9 mouse cellular contexts compared by ENCODE assay signal in genomic region chr4:32560246-32560645, GRCm38 (mm10). TPM values are rescaled to one million over a fixed set of nuclear protein-coding genes. Genes with fewer than 3 reads are reported as not detected.
A peak's percentile ranks its signal among the peaks of the same experiment; 100 is the strongest.
DNase-seq lines count a peak whose midpoint lies in the region; ATAC-seq and TF ChIP-seq lines count a peak whose summit lies in the region.
"Had no signal": no experiment of that assay in that cellular context is flagged by ENCODE, and none has a peak within 500 bp of the region (broad histone marks: within the 10 kb centered on the region; RNA-seq: fewer than 3 reads in every experiment).

No protein-coding gene starts in this region.

- H3K9me3 ChIP-seq in lung, postnatal 0 days (ENCODE audit: low read length) = no peaks in the 10 kb centered on the region

- no peak overlapping the region for H3K4me2 ChIP-seq in lung, postnatal 0 days (replicated peaks; ENCODE audit: low read depth, low read length)

- no peak for TF ChIP-seq CTCF in lung, postnatal 0 days (IDR thresholded peaks at IDR 0.05)

- TF ChIP-seq EP300 in lung, postnatal 0 days (IDR thresholded peaks at IDR 0.05) = no peak

- H3K36me3 ChIP-seq in lung, postnatal 0 days (ENCODE audit: insufficient read depth, low read length) = peaks cover 10% of the 10 kb centered on the region; the same call in 1 of the 2 replicates
- peaks cover 14% of the 10 kb centered on the region for H3K36me3 ChIP-seq in splenic B cell, adult 2 months (ENCODE audit: control insufficient read depth, insufficient read depth, low read length, poor library complexity, severe bottlenecking)

- H3K9ac ChIP-seq in lung, postnatal 0 days (replicated peaks; ENCODE audit: low read depth) = no peak overlapping the region

- H3K4me3 ChIP-seq in lung, postnatal 0 days (ENCODE audit: low read depth, low read length) = no peak overlapping the region

- H3K27me3 ChIP-seq in lung, postnatal 0 days (replicated peaks; ENCODE audit: insufficient read depth, low read length) = no peaks in the 10 kb centered on the region
- no peaks in the 10 kb centered on the region for H3K27me3 ChIP-seq in splenic B cell, adult 2 months (ENCODE audit: control insufficient read depth, insufficient read depth, low read length, poor library complexity, severe bottlenecking)

- DNase-seq in layer of hippocampus, adult 11-12 months (ENCODE audit: low spot score) = peak; percentile 44
- DNase-seq in layer of hippocampus, adult 18-20 months (ENCODE audit: low spot score in 2 of 2) = no peak
- peak; percentile 44 for DNase-seq in embryo, embryonic 11.5 days (ENCODE audit: low read depth, low spot score)
- DNase-seq in lung, postnatal 0 days (ENCODE audit: low spot score) = peak; percentile 7
- peak; percentile 41 for DNase-seq in splenic B cell, adult 2 months (ENCODE audit: low read depth, low spot score)
- DNase-seq in cerebellum, postnatal 36 days = no peak
- no peak for DNase-seq in right cerebral cortex, postnatal 14 days
- DNase-seq in layer of hippocampus, postnatal 25 days (ENCODE audit: extremely low spot score in 1 of 2, low spot score in 1 of 2) = no peak

- 23% methylated on average over 6 of the region's 6 CpGs for WGBS in lung, postnatal 0 days

- no peaks in the 10 kb centered on the region for H3K4me1 ChIP-seq in lung, postnatal 0 days (ENCODE audit: insufficient read depth, low read depth, low read length)

- H3K27ac ChIP-seq in lung, postnatal 0 days (ENCODE audit: low read length) = no peak overlapping the region

- no peak for ATAC-seq in lung, postnatal 0 days

RNA-seq across cellular contexts. Expression of gene Gja10, which starts 42.3 kb away (rescaled TPM):
- not detected for total RNA-seq in layer of hippocampus, adult 18-20 months (2021)
- polyA plus RNA-seq in lung, postnatal 0 days (2015; fragmentation: Nextera tagmentation; extraction: Ambion mirVana) = not detected in 2 replicates
- not detected for total RNA-seq in layer of hippocampus, postnatal 25 days (2021)
- total RNA-seq: heart, adult 18-20 months had no signal

RNA-seq across cellular contexts. Expression of gene Casp8ap2, which starts 55.0 kb away (rescaled TPM):
- 10 to 100 TPM in 1 of 2 experiments, 1 to 10 TPM in 1; 9.2 to 10.7 TPM for total RNA-seq in layer of hippocampus, adult 18-20 months (2021)
- 35.3 and 36.2 TPM in 2 replicates for polyA plus RNA-seq in lung, postnatal 0 days (2015; fragmentation: Nextera tagmentation; extraction: Ambion mirVana)
- 10 to 100 TPM; 10.4 to 10.5 TPM for total RNA-seq in layer of hippocampus, postnatal 25 days (2021)

Comparison
In these comparisons a context has a peak if more than half of its experiments do, and no peak if none do; other contexts are left out.
1. DNase-seq: peak in layer of hippocampus, adult 11-12 months (single experiment), embryo, embryonic 11.5 days (single experiment), lung, postnatal 0 days (single experiment) and splenic B cell, adult 2 months (single experiment); none in layer of hippocampus, adult 18-20 months (0 of 2), cerebellum, postnatal 36 days (0 of 2), right cerebral cortex, postnatal 14 days (single experiment) and layer of hippocampus, postnatal 25 days (0 of 2).